Mouse (Mus musculus) liver, embryonic 14.5 days (tissue): ENCODE measurements around the gene Olfr1414.

ENCODE experiments used
- CTCF ChIP-seq: IDR thresholded peaks from 2 replicates; pipeline ENCODE4 v1.5.1; 2016; ENCODE audit warnings: antibody characterized with exemption, low read depth, control low read depth
- EP300 ChIP-seq: IDR thresholded peaks from 2 replicates; pipeline ENCODE4 v1.6.1; 2016; ENCODE audit warnings: antibody characterized with exemption, low read depth

GRCm38 (mm10) chr1:92485013-92485412 lies 33.4 kb downstream of the Olfr1414 start, which contains the start of gene Olfr1416:
- TF ChIP-seq CTCF (no peak), EP300 (no peak)
